Mouse (Mus musculus) heart, postnatal 36 days (tissue): Measurements from ENCODE around the gene Siah2. TPM values are rescaled to one million over a fixed set of nuclear protein-coding genes. Genes with fewer than 3 reads are reported as not detected.

ENCODE experiments used
- DNase-seq, 2 experiments: peaks; one replicate each; pipeline ENCODE4 v3.0.0; 2021 to 2022
- intact Hi-C: fragments of 180-260 bp; cut with DNase I; formaldehyde crosslinking; loops from one replicate; pipeline ENCODE4 v1.15.1; 2025
- total RNA-seq, 2 experiments: library from RNA; stranded (reverse); gene quantifications; 2 replicates each; pipeline ENCODE4 v1.2.3; 2021

Gene Siah2
- total RNA-seq, 2 experiments from 2014 or later = 7.5 to 12.5 TPM

DNA sequence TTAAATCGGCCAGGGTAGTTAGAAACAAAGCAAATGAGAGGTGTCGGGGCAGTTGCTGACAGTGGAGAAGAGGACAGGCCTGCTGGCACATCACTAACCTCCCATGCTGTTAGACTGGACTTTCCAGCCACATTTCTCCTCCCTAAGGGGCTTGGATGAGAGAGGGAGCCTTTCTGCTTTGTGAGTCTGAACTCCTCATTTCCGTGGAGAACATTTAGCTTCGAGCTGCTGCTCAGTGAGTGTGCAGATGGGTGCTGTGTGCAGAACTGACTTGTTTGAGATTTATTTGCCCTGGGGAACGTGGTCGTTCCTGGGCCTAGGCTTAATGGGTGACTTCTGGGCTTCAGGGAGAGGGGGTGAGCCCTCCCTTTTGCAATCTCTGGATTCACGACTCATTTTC lies 3.3 kb upstream of the Siah2 start:
- DNase-seq = no peak
- intact Hi-C loops = no loop called here

DNA sequence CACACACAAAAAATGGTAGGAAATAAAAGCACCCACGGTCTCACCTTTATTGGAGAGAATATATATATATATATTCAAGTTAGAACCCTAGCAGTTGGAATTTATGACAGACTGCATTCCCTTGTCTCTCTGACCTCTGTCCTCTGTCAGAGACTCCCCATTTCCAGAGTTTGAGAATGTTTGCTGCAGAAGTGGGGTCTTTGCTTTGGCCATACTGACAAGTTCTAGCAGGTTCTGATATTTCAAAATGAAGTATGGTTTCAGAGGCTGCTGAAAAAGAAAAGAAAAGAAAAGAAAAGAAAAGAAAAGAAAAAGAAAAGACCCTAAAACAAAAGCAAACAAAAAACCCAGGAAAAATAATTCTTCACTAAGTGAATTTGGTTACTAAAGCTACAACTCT lies 2.8 kb upstream of the Siah2 start:
- intact Hi-C loops = no loop called here
- no peak for DNase-seq

GRCm38 (mm10) chr3:58693331-58693730 lies 1.1 kb upstream of the Siah2 start:
- DNase-seq = no peak
- intact Hi-C loops = loop anchor here (2.0 to 5.0 kb wide), 3 partner anchors 37 to 166 kb away; partner anchors contain the start of genes Eif2a, Selenot and Serp1

- intact Hi-C loops = loop anchor here (5.0 kb wide), 2 partner anchors 114 to 164 kb away; partner anchors contain the start of genes Eif2a, Selenot and Serp1
- DNase-seq = peak; percentile 57 to 65
Measured at GRCm38 (mm10) chr3:58691374-58691939, 743 bp downstream of the Siah2 start.

GRCm38 (mm10) chr3:58690619-58691373 lies 1.4 kb downstream of the Siah2 start:
- DNase-seq = peak; percentile 59 to 70
- intact Hi-C loops = loop anchor here (5.0 kb wide), 2 partner anchors 113 to 163 kb away; partner anchors contain the start of genes Eif2a, Selenot and Serp1

DNA sequence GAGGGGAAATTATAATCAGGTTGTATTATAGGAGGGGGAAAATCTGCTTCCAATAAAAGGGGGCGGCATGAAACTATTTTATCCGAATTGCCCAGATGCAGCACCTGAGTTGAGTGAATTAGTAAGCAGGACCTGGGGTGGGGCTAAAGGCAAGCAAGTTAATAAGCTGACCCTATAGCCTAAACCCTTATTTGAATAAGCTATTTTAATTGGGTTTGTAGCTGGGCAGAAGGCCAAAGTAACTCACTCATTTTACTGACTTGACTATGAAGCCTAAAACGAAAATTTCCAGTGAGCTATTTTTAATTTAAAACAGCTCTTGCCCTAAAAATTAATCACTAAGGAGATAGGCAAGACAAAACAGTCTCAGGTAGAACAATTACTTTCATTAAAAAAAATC lies 2.5 kb downstream of the Siah2 start:
- intact Hi-C loops = loop anchor here (5.0 kb wide), 2 partner anchors 112 to 162 kb away; partner anchors contain the start of genes Eif2a, Selenot and Serp1
- DNase-seq = no peak

- intact Hi-C loops = no loop called here
Measured at GRCm38 (mm10) chr3:58689105-58689504, 3.1 kb downstream of the Siah2 start.

DNA sequence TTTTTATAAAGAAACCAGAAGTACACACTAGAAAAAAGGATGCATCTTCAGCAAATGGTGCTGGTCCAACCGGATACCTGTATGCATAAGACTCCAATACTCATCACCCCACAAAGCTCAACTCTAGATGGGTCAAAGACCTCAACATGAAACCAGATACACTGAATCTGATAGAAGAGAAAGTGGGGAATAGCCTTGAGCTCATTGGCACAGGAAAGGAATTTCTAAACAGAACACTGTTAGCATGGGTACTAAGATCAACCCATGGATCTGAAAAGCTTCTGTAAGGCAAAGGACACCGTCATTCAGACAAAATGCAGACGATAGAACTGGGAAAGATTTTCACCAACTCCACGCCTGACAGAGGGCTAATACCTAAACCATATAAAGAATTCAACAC lies 3.6 kb downstream of the Siah2 start:
- intact Hi-C loops = no loop called here
- DNase-seq = no peak

More at GRCm38 (mm10) chr3:58689105-58689504, 3.1 kb downstream of the Siah2 start:
- no peak for DNase-seq

DNA sequence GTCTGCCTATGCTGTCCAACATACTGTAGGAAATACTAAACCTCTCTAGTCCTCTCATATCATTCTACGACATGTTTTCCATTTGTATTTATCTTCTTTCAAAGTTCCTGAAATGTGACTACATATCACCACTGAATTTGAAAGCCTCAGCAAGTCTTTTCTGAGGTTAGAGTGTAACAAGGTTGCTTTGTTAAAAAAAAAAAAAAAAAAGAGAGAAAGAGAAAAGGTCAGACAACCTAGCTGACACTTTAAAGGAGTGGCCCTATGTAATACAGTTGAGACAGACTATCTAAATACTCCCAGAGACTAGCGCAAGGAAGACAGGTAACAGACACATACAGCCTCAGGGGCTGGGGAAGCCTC lies 5.3 kb downstream of the Siah2 start:
- DNase-seq = no peak

GRCm38 (mm10) chr3:58686206-58686921 lies 5.8 kb downstream of the Siah2 start:
- no peak for DNase-seq
- intact Hi-C loops = no loop called here

More for the DNA sequence above, 5.3 kb downstream of the Siah2 start:
- intact Hi-C loops = no loop called here

DNA sequence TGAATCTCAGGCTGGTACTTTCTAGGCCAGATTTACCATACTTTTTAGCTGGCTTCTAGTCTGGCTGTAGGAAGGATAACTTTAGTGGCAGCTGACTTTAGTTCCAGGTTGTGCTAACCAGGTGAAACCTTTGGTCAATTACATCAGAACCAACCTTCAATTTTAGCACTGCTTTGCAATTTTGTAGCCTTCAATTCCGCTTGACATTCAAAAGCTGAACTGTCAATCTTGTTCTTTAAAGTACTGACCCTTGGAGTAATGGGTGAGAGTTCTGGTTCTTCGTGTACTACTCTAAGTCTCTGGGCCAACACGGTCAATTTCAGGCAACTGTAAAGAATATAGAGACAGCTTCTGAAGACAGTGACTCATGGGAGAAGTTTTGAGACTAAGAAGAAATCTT lies 6.8 kb downstream of the Siah2 start:
- DNase-seq = no peak
- intact Hi-C loops = no loop called here

DNA sequence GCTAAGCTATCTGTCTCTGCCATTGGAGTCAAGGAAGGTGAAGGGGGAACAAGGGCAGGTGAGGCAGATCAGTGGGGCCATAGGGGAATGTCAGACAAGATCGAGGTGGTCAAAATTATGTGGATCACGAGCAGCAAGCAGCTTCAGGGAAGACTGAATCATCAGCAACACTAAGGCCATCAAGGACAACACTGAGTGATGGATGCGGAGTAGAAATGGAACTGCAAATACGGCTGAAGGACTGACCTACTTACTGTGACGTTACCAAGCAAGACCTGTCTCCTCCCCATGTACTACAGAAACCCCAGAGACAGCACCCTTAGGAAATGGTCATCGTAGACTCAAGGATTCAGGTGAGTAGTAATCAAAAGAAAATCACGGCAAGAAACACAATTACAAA lies 8.9 kb downstream of the Siah2 start:
- DNase-seq = no peak
- intact Hi-C loops = no loop called here

DNA sequence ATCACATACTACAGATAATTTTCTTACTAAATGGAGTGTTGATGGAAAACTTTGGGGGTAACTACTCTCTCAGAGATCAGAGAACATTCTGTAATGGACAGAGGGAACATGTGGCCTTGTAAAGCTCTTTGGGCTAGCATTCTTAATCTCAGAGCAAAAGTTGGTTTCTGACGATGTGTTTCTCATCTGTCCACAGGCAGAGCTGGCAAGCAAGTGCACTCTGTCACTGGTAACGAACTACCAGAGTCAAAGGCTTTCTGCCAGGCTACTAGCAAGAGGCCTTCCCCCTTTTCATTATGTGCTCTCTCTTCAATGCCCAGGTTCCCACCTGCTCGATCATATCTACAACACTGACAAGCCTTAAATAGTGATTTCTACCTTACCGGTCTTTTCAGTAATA lies 9.9 kb downstream of the Siah2 start:
- intact Hi-C loops = no loop called here

DNA sequence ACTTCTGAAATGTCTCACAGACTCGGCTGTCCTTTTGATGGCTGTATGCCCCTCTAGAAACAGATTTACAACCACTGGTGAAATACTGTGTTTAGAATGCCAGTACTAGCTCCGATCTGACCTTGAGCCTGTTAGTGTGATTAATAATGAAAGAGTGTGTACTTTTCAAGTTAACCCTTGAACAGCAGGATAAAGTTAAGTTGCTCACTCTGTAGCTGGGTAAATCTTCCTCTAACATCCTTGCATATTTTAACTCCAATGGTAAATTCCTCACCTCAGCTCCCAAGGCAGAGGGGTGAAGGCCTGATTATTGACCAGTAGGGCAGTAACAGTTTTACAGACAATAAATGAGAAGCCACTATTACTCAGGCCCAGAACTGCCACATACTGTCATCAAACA lies 10.4 kb downstream of the Siah2 start:
- intact Hi-C loops = no loop called here
- DNase-seq = no peak

More for the DNA sequence above, 9.9 kb downstream of the Siah2 start:
- DNase-seq = no peak

- DNase-seq = no peak
- intact Hi-C loops = no loop called here
Measured at GRCm38 (mm10) chr3:58680943-58681637, 11.1 kb downstream of the Siah2 start.

GRCm38 (mm10) chr3:58679996-58680395 lies 12.2 kb downstream of the Siah2 start:
- DNase-seq = no peak
- intact Hi-C loops = no loop called here

- no peak for DNase-seq
- intact Hi-C loops = no loop called here
Measured at GRCm38 (mm10) chr3:58678905-58679304, 13.3 kb downstream of the Siah2 start.

GRCm38 (mm10) chr3:58678384-58678783 lies 13.8 kb downstream of the Siah2 start:
- intact Hi-C loops = no loop called here

GRCm38 (mm10) chr3:58677615-58678014 lies 14.6 kb downstream of the Siah2 start:
- intact Hi-C loops = no loop called here

More at GRCm38 (mm10) chr3:58678384-58678783, 13.8 kb downstream of the Siah2 start:
- no peak for DNase-seq

DNA sequence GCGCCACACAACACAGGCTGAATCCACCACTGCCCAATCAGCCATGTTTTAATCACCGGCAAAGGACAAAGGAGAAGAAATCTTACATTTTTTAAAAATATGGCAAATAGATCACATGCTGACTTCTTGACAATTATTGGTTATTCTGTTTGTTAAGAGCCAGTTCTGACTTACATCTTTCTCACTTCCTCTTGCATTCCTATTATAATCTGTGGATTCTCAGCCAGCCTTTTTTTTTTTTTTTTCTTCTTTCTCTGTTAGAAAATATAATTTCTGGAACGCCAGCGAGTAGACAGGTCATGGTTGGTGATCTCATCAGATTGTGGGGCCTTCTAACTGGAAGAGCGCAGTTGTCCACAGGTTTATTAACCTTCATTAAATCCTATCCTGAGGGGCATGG lies 18.9 kb downstream of the Siah2 start:
- no peak for DNase-seq
- intact Hi-C loops = no loop called here

More at GRCm38 (mm10) chr3:58677615-58678014, 14.6 kb downstream of the Siah2 start:
- no peak for DNase-seq
